Mouse (Mus musculus): ENCODE measurements around the gene Trim52. TPM values are rescaled to one million over a fixed set of nuclear protein-coding genes. Genes with fewer than 3 reads are reported as not detected.
"Not testable (repeated sequence)": the region's sequence is repeated elsewhere in the genome, so short reads cannot be mapped to it uniquely, and the experiment has no call there.

Gene Trim52
- total RNA-seq (2021): not detected

- intact Hi-C loops (cut with DNase I): no loop called here
- no peak for DNase-seq
These were observed at the start of gene Trim52 for GRCm38 (mm10) chr14:106105980-106106379. TSS of gene Trim52 (plus strand) at chr14:106106198.

GRCm38 (mm10) chr14:106072608-106073007 lies 33.4 kb upstream of the Trim52 start:
- intact Hi-C loops (cut with DNase I): no loop called here
- DNase-seq: no peak

- peak; percentile 6 to 19 for DNase-seq
- intact Hi-C loops (cut with DNase I): no loop called here
These were observed 30.6 kb upstream of the Trim52 start for GRCm38 (mm10) chr14:106075181-106076064.

- intact Hi-C loops (cut with DNase I): no loop called here
- DNase-seq: no peak
These were observed 17.4 kb upstream of the Trim52 start for GRCm38 (mm10) chr14:106088480-106089037.

GRCm38 (mm10) chr14:106096816-106097215 lies 9.2 kb upstream of the Trim52 start:
- intact Hi-C loops (cut with DNase I): no loop called here
- DNase-seq: no peak

GRCm38 (mm10) chr14:106100858-106101257 lies 5.1 kb upstream of the Trim52 start:
- intact Hi-C loops (cut with DNase I): no loop called here
- DNase-seq: no peak

- intact Hi-C loops (cut with DNase I): no loop called here
- no peak for DNase-seq
These were observed 427 bp downstream of the Trim52 start for GRCm38 (mm10) chr14:106106425-106106824.

GRCm38 (mm10) chr14:106119371-106119770 lies 13.4 kb downstream of the Trim52 start:
- DNase-seq: peak; percentile 9 to 14
- intact Hi-C loops (cut with DNase I): no loop called here

GRCm38 (mm10) chr14:106136272-106136671 lies 30.3 kb downstream of the Trim52 start:
- intact Hi-C loops (cut with DNase I): no loop called here
- no peak for DNase-seq

- intact Hi-C loops (cut with DNase I): no loop called here
- DNase-seq: no peak
These were observed 45.2 kb downstream of the Trim52 start for GRCm38 (mm10) chr14:106151188-106151587.

- DNase-seq: no peak
- intact Hi-C loops (cut with DNase I): no loop called here
These were observed 49.0 kb downstream of the Trim52 start for GRCm38 (mm10) chr14:106154879-106155576.

GRCm38 (mm10) chr14:106156533-106156932 lies 50.5 kb downstream of the Trim52 start:
- intact Hi-C loops (cut with DNase I): no loop called here
- DNase-seq: no peak

GRCm38 (mm10) chr14:106162331-106162730 lies 56.3 kb downstream of the Trim52 start:
- intact Hi-C loops (cut with DNase I): no loop called here
- peak; percentile 19 to 21 for DNase-seq

GRCm38 (mm10) chr14:106163196-106163595 lies 57.2 kb downstream of the Trim52 start:
- no peak for DNase-seq

GRCm38 (mm10) chr14:106163933-106164332 lies 57.9 kb downstream of the Trim52 start:
- intact Hi-C loops (cut with DNase I); DNase-seq: not testable (repeated sequence)

More at GRCm38 (mm10) chr14:106163196-106163595, 57.2 kb downstream of the Trim52 start:
- intact Hi-C loops (cut with DNase I): no loop called here

- intact Hi-C loops (cut with DNase I): no loop called here
- peak; percentile 37 to 42 for DNase-seq
These were observed 70.9 kb downstream of the Trim52 start for GRCm38 (mm10) chr14:106176879-106177278.

- DNase-seq: no peak
These were observed 72.2 kb downstream of the Trim52 start for GRCm38 (mm10) chr14:106178245-106178644.

GRCm38 (mm10) chr14:106179102-106179727 lies 73.2 kb downstream of the Trim52 start:
- DNase-seq: no peak
- intact Hi-C loops (cut with DNase I): no loop called here

More at GRCm38 (mm10) chr14:106178245-106178644, 72.2 kb downstream of the Trim52 start:
- intact Hi-C loops (cut with DNase I): no loop called here

GRCm38 (mm10) chr14:106179728-106180125 lies 73.7 kb downstream of the Trim52 start:
- DNase-seq: no peak
- intact Hi-C loops (cut with DNase I): no loop called here

- intact Hi-C loops (cut with DNase I): no loop called here
- DNase-seq: no peak
These were observed 74.6 kb downstream of the Trim52 start for GRCm38 (mm10) chr14:106180616-106181015.

GRCm38 (mm10) chr14:106183985-106184384 lies 78.0 kb downstream of the Trim52 start:
- DNase-seq: no peak
- intact Hi-C loops (cut with DNase I): no loop called here
